Mouse (Mus musculus) megakaryocyte, embryonic 14.5 days (primary cell): ENCODE data around the gene Adamtsl1.

Experiments used
- FLI1 ChIP-seq: IDR thresholded peaks from 2 replicates; pipeline ENCODE4 v1.6.1; 2012; ENCODE audit warnings: low read length, inconsistent platforms, mixed read lengths
- GATA1 ChIP-seq: IDR thresholded peaks from 3 replicates; pipeline ENCODE4 v1.6.1; 2012; ENCODE audit warnings: mixed read lengths, low read length, inconsistent platforms, borderline replicate concordance

DNA sequence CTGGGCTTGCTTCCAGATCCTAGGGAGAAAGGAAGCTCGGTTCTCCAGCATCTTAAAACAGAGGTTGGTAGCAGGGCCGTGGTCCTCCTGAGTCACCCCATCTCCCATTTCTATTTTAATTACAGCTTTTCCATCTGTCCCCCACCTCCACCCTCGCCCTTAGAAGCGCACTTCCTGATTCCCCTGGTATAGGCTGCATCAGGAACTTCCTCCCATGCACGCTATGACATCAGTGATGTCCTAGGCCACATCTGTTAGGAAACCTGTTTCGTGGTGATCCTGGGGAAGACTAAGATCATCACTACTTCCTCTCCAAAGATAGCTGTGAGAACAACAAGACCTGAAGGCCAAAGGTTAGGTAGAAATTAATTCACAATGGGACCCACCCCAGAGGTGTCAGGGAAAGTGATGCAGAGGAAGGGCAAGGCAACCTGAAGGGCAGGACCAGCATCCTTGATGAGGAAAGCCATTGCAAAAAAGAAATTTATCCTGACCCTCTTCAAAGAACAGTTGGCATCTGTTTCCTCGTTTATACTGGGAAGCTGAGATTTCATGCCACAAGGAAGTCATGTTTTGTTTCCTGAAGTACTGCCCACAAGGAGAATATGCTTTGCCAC lies 882.8 kb downstream of the Adamtsl1 start:
- TF ChIP-seq FLI1 (no peak), GATA1 (no peak)
